Mouse (Mus musculus) mouse embryonic stem cell (cell line): Measurements from ENCODE around the gene Arl4a.

Experiments
- in situ Hi-C, 2 experiments: fragments of 300-500 bp; cut with MboI; formaldehyde crosslinking; loops; 1 replicate in 1 of 2; 3 replicates in 1 of 2; pipeline ENCODE4 v1.14.3; 2019 to 2020; ENCODE audit warnings: low sequenced_read_pairs in 2 of 2, low pct_unique_long_range_greater_than_20kb in 1 of 2, mixed read lengths in 1 of 2; ENCODE audit not compliant: unreplicated experiment in 1 of 2

Arl4a gene

DNA sequence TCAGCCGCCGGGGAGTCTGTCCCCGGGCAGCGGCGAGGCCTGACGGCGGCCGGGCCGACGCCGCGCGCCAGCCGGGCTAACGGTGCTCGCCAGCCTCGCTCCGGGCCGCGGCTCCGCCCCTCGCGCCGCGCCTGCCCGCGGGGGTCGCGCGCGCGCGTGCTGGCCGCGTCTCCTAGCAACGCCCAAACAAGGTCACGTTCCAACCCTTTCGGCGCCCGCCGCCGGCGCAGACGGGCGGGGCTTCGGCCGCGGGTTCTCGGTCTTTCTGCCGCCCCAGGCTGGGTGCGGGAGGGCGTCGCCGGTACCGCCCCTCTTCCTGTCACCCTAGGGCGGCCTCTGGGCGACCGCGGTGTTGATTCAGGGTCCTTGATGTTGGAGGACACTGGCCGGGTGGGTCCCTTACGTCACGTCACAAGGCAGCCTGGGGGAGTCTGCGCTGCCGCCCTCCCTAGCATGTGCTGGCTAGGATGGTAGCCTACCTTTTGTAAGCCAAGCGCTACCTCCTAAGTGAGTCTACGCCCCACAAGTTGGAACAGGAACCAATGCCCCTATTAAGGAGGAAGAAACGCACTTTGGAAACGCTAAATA lies at the start of gene Arl4a:
Gene Arl4a (minus strand): TSS at position 150 of the 588 bp plus-strand sequence.
- in situ Hi-C loops, result loop anchor here (10.0 to 25.0 kb wide), 3 partner anchors 153 to 526 kb away; no protein-coding TSS in a partner anchor

DNA sequence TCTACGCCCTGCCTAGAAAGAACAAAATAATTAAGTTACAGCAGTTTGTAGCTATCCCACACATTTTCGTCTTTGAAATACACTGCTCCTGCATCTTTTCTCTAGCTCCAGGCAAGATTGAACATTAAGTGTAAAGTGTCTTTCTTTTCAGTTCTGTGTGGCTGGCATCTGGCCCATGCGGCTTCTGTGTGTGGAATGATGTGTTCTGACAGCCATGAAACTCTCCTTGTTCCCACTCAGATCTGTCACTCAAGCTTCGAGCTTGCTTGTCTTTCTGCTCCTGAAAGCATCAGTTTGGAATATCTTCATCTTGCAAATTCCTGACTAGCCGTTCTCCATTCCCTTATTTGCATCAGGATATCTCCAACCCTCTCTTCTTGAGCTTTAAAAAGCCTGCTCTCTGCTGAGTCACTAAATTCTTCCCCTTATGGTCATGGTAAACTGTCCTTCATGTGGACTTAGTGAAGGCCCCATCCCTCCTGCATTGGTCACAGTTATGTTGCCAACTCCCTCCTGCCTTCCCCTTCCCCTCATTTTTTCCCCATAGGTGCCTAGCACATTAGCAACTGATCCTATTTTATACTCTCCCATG lies 48.0 kb upstream of the Arl4a start:
- in situ Hi-C loops, result loop anchor here (10.0 to 25.0 kb wide), 2 partner anchors 79 to 601 kb away; no protein-coding TSS in a partner anchor

DNA sequence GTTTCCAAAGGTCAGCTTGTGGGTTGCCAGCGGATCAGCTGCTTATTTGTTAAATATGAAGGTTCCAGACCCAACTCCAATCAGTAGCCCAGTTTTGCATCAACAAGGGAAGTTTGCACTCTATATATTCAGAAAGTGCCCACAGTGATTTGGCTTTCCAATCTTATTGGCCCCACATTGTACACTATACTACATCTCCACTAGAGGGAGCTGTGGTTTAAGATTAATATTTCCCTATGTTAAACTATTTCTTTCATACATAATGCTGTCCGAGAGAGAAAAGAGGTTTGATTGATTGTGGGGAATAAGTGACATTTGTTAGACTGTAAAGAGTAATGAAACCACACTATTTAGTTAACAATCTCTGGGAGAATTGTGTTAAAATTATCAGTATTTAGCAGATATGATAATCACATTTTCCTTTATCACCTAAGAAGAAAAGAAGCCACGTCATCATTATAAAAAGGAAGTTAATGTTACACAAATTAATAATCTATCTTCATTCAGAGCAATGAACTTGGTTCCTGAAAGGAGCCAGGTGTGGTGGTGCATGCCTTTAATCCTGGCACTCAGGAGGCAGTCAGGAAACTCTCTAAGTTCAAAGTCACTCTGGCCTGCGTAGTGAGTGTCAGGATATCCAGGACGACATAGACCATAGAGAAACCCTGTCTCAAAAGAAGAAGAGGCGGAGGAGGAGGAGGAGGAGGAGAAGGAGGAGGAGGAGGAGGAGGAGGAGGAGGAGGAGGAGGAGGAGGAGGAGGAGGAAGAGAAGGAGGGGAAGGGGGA lies 44.8 kb upstream of the Arl4a start:
- in situ Hi-C loops, result loop anchor here (10.0 to 25.0 kb wide), 2 partner anchors 82 to 605 kb away; no protein-coding TSS in a partner anchor

DNA sequence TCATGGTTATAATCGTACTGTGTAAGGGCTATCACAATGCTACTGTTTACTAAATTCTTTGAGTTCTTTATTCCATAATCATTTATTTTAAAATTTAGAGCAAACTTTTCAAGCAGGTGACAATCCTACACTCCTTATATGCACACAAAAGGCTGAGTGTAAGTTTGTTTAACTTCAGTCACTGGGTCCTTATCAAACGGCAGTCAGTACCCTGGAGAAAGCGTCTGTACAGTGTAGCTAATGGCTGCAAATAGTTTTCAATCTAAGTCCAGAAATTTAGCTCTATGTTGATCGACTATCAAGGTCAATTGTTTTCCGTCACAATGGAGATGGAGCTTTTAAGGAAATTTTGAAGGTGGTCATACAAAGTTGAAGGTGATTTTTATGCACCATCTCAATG lies 44.2 kb upstream of the Arl4a start:
- in situ Hi-C loops, result loop anchor here (10.0 to 25.0 kb wide), 2 partner anchors 83 to 605 kb away; no protein-coding TSS in a partner anchor

DNA sequence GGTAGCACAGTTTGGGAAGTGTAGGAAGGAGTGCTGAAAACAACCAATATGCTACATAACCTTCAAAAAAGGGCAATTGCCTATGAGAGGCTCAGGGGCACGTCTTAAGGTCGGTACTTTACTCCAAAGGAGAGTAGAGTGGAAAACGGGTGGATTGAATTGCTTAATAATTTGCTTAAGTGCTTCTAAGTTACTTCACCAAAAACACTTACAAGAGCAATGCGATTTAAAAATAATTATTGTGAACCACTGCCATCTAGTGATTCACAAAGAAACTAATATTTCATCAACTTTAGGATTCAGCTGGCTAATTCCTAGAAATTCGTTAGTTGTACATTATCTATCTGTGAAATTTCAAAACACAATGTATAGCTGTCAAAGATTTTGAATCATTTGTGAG lies 35.8 kb upstream of the Arl4a start:
- in situ Hi-C loops, result loop anchor here in 1 of 2 experiments (10.0 kb wide), 1 partner anchor 91 kb away; no protein-coding TSS in a partner anchor

DNA sequence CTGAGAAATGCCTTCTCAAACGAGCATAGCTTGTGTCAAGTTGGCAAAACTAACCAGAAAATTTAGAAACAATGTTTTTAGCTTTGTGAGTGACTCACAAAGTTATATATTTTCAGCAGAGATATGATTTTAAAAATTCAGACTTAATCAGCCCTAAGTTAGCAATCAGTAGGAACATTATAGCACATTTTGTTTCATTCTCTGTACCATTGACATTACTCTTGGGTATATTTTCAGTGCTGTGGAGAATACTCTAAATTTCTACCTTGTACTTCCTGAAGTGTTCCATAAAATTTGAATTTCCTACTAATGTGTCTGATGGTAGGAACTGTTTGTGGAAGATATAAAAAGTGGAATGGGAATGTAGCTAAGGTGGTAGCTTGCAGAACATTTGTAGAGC lies 9.2 kb upstream of the Arl4a start:
- in situ Hi-C loops, result loop anchor here (10.0 to 25.0 kb wide), 3 partner anchors 385 to 535 kb away; no protein-coding TSS in a partner anchor

DNA sequence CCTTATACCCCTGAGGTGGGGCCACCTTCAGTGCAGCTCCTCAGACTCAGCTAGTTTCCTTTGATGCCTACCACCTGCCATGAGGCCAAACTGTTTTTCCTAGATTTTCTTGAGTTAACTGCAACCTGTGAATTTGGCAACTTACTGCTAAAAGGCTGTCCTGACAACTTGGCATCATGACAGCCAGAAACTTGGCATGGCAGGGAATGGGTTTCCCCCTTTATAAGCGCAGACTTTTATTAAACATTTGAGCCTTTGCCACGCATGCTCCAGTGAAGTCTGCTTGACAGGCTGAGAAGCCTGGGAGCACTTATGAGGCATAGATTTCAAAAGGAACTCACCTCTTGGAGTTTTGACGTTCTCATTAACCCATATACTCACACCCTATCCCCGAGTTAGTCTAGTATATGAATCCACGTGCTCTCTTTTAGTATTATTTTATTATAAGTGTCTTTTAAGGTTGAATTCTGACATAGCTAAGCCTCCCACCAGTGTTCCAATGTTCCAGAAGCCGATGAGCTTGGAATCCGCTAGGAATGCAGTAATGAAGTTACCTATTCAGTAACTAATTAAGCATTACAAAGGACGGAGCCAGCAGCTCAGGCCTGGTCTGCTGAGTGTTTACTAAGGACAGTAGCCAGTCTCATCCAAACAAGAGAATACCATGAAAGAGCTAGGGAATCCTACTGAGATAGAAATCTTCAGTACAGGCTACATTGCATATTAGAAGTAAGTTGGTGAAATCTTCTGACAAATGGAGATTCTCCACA lies 6.2 kb upstream of the Arl4a start:
- in situ Hi-C loops, result loop anchor here (10.0 to 25.0 kb wide), 3 partner anchors 382 to 532 kb away; no protein-coding TSS in a partner anchor

DNA sequence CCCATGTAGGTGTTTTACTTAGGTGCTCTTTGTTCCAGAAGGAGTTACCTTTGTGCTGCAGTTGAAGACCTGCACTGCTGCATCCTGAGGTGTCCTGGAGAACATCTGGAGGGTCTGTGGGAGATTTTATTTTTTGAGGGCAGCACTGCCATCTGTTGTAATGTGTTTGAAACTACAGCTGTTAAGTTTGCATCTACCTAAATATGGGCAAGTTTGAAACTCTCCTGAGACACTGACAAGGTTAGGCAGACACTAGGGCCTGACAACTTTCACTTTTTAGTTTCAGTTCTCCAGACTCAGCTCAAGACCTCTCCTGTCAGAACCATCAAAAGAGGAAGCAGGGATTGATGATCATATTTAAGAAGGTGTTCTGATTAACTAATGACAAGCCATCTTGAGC lies 2.2 kb upstream of the Arl4a start:
- in situ Hi-C loops, result loop anchor here (10.0 to 25.0 kb wide), 3 partner anchors 378 to 528 kb away; no protein-coding TSS in a partner anchor

DNA sequence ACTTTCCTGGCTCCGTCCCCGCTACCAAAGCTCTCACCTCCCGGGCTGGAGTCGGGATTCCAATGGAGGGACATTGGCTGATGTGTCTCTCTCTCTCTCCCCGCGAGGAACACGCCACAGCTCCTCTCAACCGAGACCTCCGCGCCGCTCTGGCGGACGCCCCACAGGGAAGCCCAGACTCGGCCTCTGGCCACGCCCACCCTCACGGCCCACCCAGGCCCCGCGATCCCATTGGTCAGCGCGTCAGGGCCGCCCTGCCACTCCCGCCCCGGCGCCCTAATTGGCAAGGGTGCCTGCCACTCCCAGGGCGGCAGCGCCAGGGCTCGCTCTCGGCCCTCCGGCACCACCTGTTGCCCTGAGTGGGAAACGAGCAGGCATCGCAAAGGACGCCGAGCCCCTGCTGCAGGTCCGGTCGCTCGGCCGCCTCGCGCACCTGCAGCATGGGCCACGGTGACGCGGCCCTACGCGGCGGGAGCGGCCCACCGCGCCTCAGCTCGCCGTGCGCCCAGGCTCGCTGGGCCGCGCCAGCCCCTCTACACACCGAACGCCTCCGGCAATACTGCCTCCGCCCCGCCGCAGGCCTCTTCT lies 505 bp downstream of the Arl4a start:
- in situ Hi-C loops, result loop anchor here (10.0 to 25.0 kb wide), 3 partner anchors 153 to 525 kb away; no protein-coding TSS in a partner anchor

DNA sequence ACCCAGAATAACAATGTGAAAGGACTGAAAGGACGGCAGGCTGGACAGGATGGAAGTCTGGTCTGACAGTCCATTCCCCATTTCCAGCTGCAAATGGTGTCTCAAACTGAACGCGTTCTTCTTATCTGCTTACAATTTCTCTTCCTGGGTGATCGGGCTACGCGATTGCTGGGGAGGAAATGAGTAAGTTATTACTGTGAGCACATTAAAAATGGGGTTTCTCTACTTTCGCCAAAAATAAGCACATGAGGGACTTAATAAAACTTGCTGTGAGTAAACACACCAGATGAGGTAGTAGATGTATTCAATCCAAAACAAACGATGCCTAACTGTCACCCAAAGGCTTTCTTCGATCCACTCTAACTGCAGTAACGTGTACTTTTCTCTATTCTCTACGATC lies 1.2 kb downstream of the Arl4a start:
- in situ Hi-C loops, result loop anchor here (10.0 to 25.0 kb wide), 3 partner anchors 152 to 524 kb away; no protein-coding TSS in a partner anchor

DNA sequence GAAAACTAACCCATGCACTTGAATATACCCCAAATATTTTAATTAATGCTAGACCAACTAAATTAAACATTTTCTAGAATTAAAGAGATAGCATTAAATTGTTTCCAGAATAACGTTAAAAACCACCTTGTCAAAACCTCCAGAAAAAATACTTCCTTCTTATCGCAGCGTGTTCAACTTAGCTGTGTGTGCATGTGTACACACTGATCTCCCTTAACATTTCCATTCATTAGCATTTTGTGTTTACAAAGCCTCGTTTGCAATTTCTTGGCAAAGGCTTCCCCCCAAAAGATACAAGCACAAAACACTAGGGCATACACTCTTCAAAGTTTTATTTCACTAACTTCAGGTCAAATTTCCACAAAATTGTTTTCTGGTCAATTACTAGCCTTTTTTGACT lies 2.3 kb downstream of the Arl4a start:
- in situ Hi-C loops, result loop anchor here (10.0 to 25.0 kb wide), 3 partner anchors 151 to 523 kb away; no protein-coding TSS in a partner anchor

DNA sequence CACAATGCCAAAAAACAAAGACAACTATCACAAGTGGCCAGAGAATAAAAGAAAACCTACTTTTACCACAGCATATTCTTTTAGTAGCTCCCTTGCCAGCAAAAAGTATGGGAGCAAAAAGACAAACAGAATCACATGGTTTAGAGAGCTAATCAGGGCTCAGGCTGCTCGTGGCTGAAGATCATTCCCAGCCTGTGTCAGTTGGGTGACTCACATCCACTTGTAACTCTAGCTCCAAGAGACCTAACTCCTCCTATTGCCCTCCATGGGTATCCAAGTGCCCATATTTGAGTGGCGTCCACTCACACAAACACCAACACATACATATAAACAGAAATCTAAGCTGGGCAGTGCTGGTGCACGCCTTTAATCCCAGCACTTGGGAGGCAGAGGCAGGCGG lies 8.6 kb downstream of the Arl4a start:
- in situ Hi-C loops, result loop anchor here (25.0 kb wide), 2 partner anchors 367 to 517 kb away; no protein-coding TSS in a partner anchor

DNA sequence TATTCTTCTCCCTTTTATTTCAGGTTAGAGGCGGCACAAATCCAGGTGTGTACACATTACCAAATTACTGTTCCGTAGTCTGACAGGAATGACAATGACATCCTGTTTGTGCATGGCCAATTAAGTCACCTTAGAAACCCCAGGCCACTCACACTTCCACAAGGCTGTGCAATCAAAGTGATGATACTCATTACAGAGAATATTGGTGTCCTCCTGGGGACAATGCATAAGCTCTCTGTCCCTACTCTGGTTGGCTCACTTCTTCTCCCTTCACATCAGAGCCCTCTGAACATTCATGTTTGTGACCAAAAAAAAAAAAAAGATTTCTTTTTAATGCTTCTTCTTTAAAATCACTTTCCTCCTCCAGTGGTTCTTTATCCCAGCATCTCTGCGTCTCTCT lies 10.0 kb downstream of the Arl4a start:
- in situ Hi-C loops, result loop anchor here (25.0 kb wide), 2 partner anchors 366 to 516 kb away; no protein-coding TSS in a partner anchor

DNA sequence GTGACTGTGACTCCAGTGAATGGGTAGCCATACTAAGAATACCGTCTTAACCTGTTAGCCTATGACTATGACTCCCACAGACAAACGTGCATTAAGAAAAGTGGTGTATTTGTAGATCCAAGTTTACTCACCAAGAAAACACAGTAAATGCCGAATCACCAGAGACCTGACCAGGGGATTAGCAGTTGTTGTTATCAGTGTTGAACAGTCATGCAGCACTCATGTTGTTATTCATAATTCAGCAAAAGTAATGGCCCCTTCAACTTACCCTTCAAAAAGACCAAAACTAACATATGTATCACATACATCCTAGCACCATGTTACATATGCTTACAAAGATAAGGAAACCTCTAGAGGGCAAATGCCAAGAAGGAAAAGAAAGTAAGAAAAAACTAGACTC lies 10.4 kb downstream of the Arl4a start:
- in situ Hi-C loops, result loop anchor here (25.0 kb wide), 2 partner anchors 365 to 515 kb away; no protein-coding TSS in a partner anchor

DNA sequence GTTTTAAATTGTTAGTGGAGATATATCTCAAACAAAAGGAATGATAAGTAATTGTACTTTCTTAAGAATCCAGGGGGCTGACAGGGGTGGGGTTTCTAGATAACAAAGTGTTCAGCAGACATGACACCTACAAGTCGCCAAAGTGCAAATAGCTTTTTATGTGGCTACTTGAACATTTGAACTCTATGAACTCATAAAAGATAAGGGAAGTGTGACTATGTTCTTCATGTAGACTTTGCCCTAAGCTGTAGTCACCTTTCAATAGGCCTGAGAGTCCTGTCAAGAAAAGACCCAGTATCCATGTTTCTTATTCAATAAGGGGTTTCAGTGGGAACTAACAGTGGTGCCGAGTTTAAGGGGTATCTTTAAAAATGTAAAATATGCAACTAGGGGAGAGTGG lies 13.9 kb downstream of the Arl4a start:
- in situ Hi-C loops, result no loop called here

DNA sequence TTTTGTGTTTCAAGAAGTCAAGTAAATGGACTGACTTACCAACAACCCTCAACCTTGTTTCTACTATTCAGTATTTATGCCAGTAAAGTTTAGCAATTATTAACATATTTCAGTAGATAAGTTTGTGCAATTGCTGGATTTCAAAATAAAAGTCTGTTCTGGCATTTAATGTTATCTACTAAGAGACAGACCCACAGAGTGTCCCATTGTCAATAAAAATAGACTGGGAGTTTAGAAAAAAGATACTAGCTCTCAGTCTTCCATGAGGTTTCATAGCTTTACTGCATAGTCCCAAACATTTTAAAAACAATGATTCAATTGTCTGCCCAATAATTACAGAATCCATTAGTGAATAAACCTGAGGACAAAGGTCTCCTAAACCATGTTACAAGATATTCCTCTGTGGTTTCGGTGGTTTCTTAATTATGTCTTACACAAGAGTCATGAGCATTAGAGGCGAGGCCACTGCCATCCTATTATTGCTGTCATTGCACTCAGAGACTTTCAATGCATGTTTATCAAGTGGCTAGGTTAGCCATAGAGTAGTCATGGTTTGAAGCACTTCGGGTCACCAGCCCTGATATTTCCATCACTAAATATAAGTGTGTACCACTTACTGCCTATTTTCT lies 14.7 kb downstream of the Arl4a start:
- in situ Hi-C loops, result no loop called here

DNA sequence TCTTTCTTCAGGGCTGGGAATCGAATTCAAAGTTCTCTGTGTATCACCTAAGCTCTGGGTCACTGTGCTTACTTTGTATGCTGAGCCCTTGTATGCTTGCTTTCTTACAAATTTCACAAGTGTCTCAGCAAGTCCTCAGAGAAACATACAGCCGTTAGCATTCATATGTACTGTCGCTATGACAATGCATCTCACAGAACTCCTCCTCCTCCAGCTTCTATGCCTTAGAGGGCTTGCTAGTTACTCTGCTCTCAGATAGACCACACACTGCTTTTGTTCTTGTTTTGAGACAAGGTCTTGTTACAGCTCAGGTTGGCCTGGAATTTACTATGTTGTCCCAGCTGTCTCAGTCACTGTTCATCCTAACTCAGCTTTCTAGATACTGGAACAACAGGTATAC lies 15.5 kb downstream of the Arl4a start:
- in situ Hi-C loops, result no loop called here
